Mouse (Mus musculus) liver, adult 2 months (tissue): ENCODE data around the gene Tnrc6a.
A peak's percentile ranks its signal among the peaks of the same experiment; 100 is the strongest.

Source experiments
- CTCF ChIP-seq: fragments of 200-500 bp; IDR thresholded peaks from 2 replicates; pipeline ENCODE4 v1.5.1; 2011; ENCODE audit warnings: low read depth, low read length, control low read depth
- POLR2A ChIP-seq: fragments of 200-500 bp; IDR thresholded peaks from 2 replicates; pipeline ENCODE4 v1.6.1; 2011; ENCODE audit warnings: low read length, control low read depth; ENCODE audit not compliant: insufficient read depth; ENCODE audit errors: extremely low read depth

DNA sequence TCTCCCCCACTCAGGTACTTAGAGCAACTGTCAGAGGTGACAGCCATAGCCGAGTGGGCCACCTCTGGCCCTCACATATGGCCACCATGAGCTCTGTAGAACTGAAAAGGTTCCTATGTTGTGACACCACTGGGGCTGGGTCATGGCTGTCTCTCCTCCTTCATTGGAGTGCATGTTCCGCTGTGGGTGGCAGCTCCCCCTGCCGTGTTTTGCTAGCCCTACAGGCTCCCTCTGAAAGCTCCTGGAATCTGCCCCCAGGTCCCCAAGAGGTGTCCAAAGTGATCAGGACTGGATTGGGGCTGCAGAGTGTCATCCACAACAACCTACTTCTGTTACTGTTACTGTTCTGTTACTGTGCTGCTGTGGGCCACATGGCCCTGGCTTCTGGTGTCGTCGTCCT is 88.6 kb downstream of the Tnrc6a start:
- TF ChIP-seq POLR2A (no peak), CTCF (0 out of 2 replicates have a peak, but pooled peaks have one; percentile 20)
